Mouse (Mus musculus) liver, postnatal 0 days (tissue): Measurements from ENCODE around the gene Cdk5r1. TPM values are rescaled to one million over a fixed set of nuclear protein-coding genes. Genes with fewer than 3 reads are reported as not detected.

Experiments
- ATAC-seq: fragments of 200-750 bp; cut with Nextera tagmentation; 2 replicates; pipeline ENCODE4 v1.8.0; 2017; ENCODE audit warnings: mild to moderate bottlenecking, moderate library complexity
- DNase-seq: peaks from one replicate; pipeline ENCODE4 v3.0.0-alpha.2; 2016
- H3K27ac ChIP-seq: fragments of 300-500 bp; sonication (generic); 2 replicates; pipeline ENCODE4 v1.5.1; 2014; ENCODE audit warnings: antibody characterized with exemption, moderate library complexity, mild to moderate bottlenecking, low read depth
- H3K27me3 ChIP-seq: fragments of 300-500 bp; sonication (generic); 2 replicates; pipeline ENCODE4 v1.6.1; 2014; ENCODE audit warnings: low read length, control low read depth, mixed read lengths; ENCODE audit not compliant: insufficient read depth
- H3K36me3 ChIP-seq: fragments of 300-500 bp; sonication (generic); replicated peaks from 2 replicates; pipeline ENCODE4 v1.6.1; 2014; ENCODE audit warnings: mild to moderate bottlenecking, control low read depth, low read length, moderate library complexity, mixed read lengths; ENCODE audit not compliant: insufficient read depth
- H3K4me1 ChIP-seq: fragments of 300-500 bp; sonication (generic); 2 replicates; pipeline ENCODE4 v1.6.1; 2014; ENCODE audit warnings: antibody characterized with exemption, mild to moderate bottlenecking, control low read depth; ENCODE audit not compliant: insufficient read depth
- H3K4me2 ChIP-seq: fragments of 300-500 bp; sonication (generic); 2 replicates; pipeline ENCODE4 v1.6.1; 2014; ENCODE audit warnings: low read depth, mild to moderate bottlenecking, low read length, moderate library complexity, mixed read lengths
- H3K4me3 ChIP-seq: fragments of 300-500 bp; sonication (generic); 2 replicates; pipeline ENCODE4 v1.5.1; 2014; ENCODE audit warnings: low read depth, low read length
- H3K9ac ChIP-seq: fragments of 300-500 bp; sonication (generic); replicated peaks from 2 replicates; pipeline ENCODE4 v1.6.1; 2014; ENCODE audit warnings: mild to moderate bottlenecking, moderate library complexity
- H3K9me3 ChIP-seq: fragments of 300-500 bp; sonication (generic); 2 replicates; pipeline ENCODE4 v1.6.1; 2016; ENCODE audit warnings: mild to moderate bottlenecking, control low read depth, low read length, mixed read lengths
- CTCF ChIP-seq: sonication (generic); IDR thresholded peaks from 2 replicates; pipeline ENCODE4 v1.5.1; 2016; ENCODE audit warnings: antibody characterized with exemption, low read depth
- EP300 ChIP-seq: IDR thresholded peaks from 2 replicates; pipeline ENCODE4 v1.6.1; 2016; ENCODE audit warnings: antibody characterized with exemption, low read depth, mild to moderate bottlenecking
- WGBS: fragments of 180-500 bp; shearing (Covaris S2); extraction: QIAGEN DNeasy Blood & Tissue Kit; methylation state at CpG from one replicate; pipeline ENCODE4 v1.1.7; 2014; ENCODE audit not compliant: insufficient replicate concordance; 5-methylcytosine and 5-hydroxymethylcytosine counted together
- polyA plus RNA-seq: library from polyadenylated mRNA; unstranded; fragments of >200 nt; fragmentation: Nextera tagmentation; extraction: Ambion mirVana; gene quantifications from 2 replicates; pipeline ENCODE4 v1.2.1, GENCODE M21; 2015

Gene Cdk5r1
- polyA plus RNA-seq, 1 experiment from 2014 or later = 0.28 TPM

- Histone ChIP-seq H3K9ac (no peak overlapping the region), H3K4me3 (no peak overlapping the region), H3K36me3 (peaks cover 36% of the 10 kb centered on the region), H3K27ac (no peak overlapping the region), H3K9me3 (no peaks in the 10 kb centered on the region), H3K27me3 (peaks cover 15% of the 10 kb centered on the region; the same call in 1 of the 2 replicates), H3K4me2 (no peak overlapping the region), H3K4me1 (peaks cover 18% of the 10 kb centered on the region)
- DNase-seq (no peak), ATAC-seq (no peak)
- TF ChIP-seq CTCF (peak; percentile 65), EP300 (no peak)
- 27% methylated on average over 2 of the region's 2 CpGs for WGBS
Observed at GRCm38 (mm10) chr11:80474175-80474691, 2.6 kb upstream of the Cdk5r1 start.

- no peak for TF ChIP-seq CTCF
- TF ChIP-seq EP300 = no peak
- DNase-seq (no peak), ATAC-seq (no peak)
- Histone ChIP-seq H3K4me1 (peaks cover 18% of the 10 kb centered on the region), H3K27me3 (peaks cover 15% of the 10 kb centered on the region; the same call in 1 of the 2 replicates), H3K4me3 (no peak overlapping the region), H3K9ac (no peak overlapping the region), H3K27ac (no peak overlapping the region), H3K4me2 (no peak overlapping the region), H3K36me3 (peaks cover 29% of the 10 kb centered on the region), H3K9me3 (no peaks in the 10 kb centered on the region)
- 92% methylated on average over 11 of the region's 11 CpGs for WGBS
Observed at GRCm38 (mm10) chr11:80474846-80475245, 2.0 kb upstream of the Cdk5r1 start.

- no peak overlapping the region for H3K9ac ChIP-seq
- H3K4me3 ChIP-seq = no peak overlapping the region
- no peaks in the 10 kb centered on the region for H3K9me3 ChIP-seq
- no peak for ATAC-seq
- DNase-seq = no peak
- no peak for TF ChIP-seq CTCF
- no peak for TF ChIP-seq EP300
- H3K4me2 ChIP-seq = no peak overlapping the region
- 84% methylated on average over 9 of the region's 9 CpGs for WGBS
- H3K4me1 ChIP-seq = peaks cover 18% of the 10 kb centered on the region
- H3K36me3 ChIP-seq = peaks cover 22% of the 10 kb centered on the region
- peaks cover 15% of the 10 kb centered on the region; the same call in 1 of the 2 replicates for H3K27me3 ChIP-seq
- H3K27ac ChIP-seq = no peak overlapping the region
Observed at GRCm38 (mm10) chr11:80475544-80475943, 1.3 kb upstream of the Cdk5r1 start.

- no peaks in the 10 kb centered on the region for H3K9me3 ChIP-seq
- DNase-seq (no peak), ATAC-seq (peak; percentile 3; the same call in 1 of the 2 replicates)
- H3K9ac ChIP-seq = peak overlapping the region; percentile 68
- peak overlapping the region; percentile 74 for H3K4me3 ChIP-seq
- peak overlapping the region; percentile 98 for H3K4me2 ChIP-seq
- H3K4me1 ChIP-seq = peaks cover 18% of the 10 kb centered on the region
- H3K36me3 ChIP-seq = peaks cover 10% of the 10 kb centered on the region
- H3K27ac ChIP-seq = peak overlapping the region; percentile 23; the same call in 1 of the 2 replicates
- H3K27me3 ChIP-seq = peaks cover 15% of the 10 kb centered on the region; the same call in 1 of the 2 replicates
- WGBS = 21% methylated on average over 55 of the region's 55 CpGs
- TF ChIP-seq CTCF (0 out of 2 replicates have a peak, but pooled peaks have one; percentile 13), EP300 (no peak)
Observed at GRCm38 (mm10) chr11:80477341-80478199, 747 bp downstream of the Cdk5r1 start.

GRCm38 (mm10) chr11:80478694-80479412 lies 2.0 kb downstream of the Cdk5r1 start:
- no peak for TF ChIP-seq CTCF
- TF ChIP-seq EP300 = no peak
- H3K9ac ChIP-seq = no peak overlapping the region
- 81% methylated on average over 14 of the region's 14 CpGs for WGBS
- peaks cover 15% of the 10 kb centered on the region; the same call in 1 of the 2 replicates for H3K27me3 ChIP-seq
- H3K4me3 ChIP-seq = no peak overlapping the region
- peak overlapping the region; percentile 98; the same call in 1 of the 2 replicates for H3K4me2 ChIP-seq
- no peak overlapping the region for H3K27ac ChIP-seq
- peaks cover 2% of the 10 kb centered on the region; the same call in 1 of the 2 replicates for H3K36me3 ChIP-seq
- DNase-seq (no peak), ATAC-seq (no peak)
- peaks cover 18% of the 10 kb centered on the region for H3K4me1 ChIP-seq
- H3K9me3 ChIP-seq = no peaks in the 10 kb centered on the region

GRCm38 (mm10) chr11:80479425-80479824 lies 2.6 kb downstream of the Cdk5r1 start:
- TF ChIP-seq CTCF (no peak), EP300 (no peak)
- WGBS = 66% methylated on average over 5 of the region's 5 CpGs
- no peak for DNase-seq

More at GRCm38 (mm10) chr11:80479425-80479824, 2.6 kb downstream of the Cdk5r1 start:
- Histone ChIP-seq H3K9ac (no peak overlapping the region), H3K27me3 (peaks cover 15% of the 10 kb centered on the region; the same call in 1 of the 2 replicates), H3K4me3 (no peak overlapping the region), H3K9me3 (no peaks in the 10 kb centered on the region), H3K4me1 (peaks cover 18% of the 10 kb centered on the region), H3K36me3 (no peaks in the 10 kb centered on the region; the same call in 1 of the 2 replicates), H3K4me2 (no peak overlapping the region), H3K27ac (no peak overlapping the region)
- ATAC-seq = no peak
